Mouse (Mus musculus): ENCODE results near the gene 1810049J17Rik. TPM values are rescaled to one million over a fixed set of nuclear protein-coding genes. Genes with fewer than 3 reads are reported as not detected.

The 1810049J17Rik gene
- total RNA-seq, 2 experiments from 2014 or later: not detected

DNA sequence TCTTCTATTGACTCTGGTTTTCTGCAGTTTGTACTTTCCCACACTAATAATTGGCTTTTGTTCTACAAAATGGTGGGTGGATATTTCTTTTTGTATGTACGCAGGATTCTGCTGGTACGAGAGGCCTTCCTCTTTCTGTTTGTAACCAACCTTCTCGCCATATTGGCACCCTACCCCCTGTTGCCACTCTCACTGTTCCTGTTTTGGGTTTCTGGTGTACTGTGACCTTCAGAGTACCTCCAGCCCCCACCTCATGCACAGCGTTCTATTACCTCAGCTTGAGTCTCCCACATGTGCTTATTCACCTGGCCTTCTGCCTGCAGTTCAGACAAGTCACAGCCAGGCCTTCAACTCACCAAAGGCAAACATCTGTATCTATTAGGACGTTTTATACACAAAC is 28.1 kb upstream of the 1810049J17Rik start:
- peak; percentile 72 for ATAC-seq (ENCODE audit: poor library complexity, severe bottlenecking)

GRCm38 (mm10) chr15:12348950-12349349 is 27.3 kb upstream of the 1810049J17Rik start:
- ATAC-seq (ENCODE audit: poor library complexity, severe bottlenecking): no peak

DNA sequence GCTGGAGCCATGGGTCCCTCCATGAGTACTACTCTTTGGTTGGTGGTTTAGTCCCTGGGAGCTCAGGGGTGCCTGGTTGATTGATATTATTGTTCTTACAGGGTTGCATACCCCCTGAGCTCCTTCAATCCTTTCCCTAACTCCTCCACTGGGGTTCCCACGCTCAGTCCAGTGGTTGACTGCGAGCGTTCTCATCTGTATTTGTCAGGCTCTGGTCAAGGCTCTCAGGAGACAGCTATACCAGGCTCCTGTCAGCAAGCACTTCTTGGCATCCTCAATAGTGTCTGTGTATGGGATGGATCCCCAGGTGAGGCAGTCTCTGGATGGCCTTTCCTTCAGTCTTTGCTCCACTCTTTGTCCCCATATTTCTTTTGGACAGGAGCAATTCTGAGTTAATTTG is 25.2 kb upstream of the 1810049J17Rik start:
- no peak for ATAC-seq (ENCODE audit: poor library complexity, severe bottlenecking)

DNA sequence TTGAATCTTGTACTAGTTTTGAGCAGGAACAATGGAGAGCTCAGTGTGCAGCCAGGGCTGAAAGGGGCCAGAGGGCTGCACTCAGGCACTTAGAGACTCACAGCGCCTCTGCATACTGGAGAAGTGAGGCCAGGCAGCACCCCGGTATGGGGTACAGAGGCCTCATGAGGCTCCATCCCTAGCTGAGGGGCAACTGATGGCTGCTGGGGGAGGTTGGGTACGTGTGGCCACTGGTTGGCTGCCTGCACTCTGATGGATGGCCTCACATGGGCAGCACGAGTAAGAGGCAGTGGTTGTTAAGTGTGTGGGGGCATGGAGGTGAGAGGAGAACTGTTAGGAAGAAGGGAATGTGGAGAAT is 19.7 kb upstream of the 1810049J17Rik start:
- ATAC-seq (ENCODE audit: poor library complexity, severe bottlenecking): no peak

DNA sequence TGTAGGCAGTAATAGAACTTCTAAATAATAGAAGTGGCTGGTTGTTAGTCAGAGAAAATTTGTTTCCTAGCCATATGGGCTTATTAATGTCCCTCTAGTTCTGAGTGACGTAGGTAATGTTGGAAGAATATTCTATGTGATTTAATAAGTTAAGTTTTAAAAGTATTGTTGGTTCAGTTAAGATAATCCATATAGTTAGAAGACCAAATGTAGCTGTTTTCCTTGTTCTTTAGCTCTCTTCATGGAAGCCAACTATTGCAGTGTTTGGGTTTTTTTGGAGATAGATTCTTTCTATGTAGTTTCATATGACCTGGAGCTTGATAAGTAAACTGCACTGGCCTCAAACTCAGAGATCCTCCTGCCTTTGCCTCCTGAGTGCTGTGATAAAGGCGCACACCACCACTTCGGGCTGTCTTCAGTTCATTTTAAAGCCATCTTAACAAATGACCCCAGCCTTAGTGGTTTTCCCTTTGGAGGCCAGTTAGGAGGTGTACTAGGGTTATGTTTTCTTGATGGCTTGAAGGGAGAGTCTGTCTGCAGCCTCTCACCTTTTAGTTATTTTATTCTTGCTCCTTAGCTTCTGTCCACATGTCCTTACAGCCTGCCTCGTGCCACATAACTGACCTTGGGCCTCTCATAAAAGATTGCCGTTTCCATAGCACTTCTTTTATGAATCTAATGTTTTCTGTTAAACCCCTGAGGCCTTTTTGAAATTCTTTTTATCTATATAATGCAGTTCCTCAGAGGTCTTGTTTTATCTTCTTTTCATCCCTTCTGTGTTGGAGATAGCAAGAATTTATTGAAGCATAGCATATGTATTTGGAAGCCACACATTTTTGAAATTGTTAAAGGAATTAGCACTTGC is 19.1 kb upstream of the 1810049J17Rik start:
- ATAC-seq (ENCODE audit: poor library complexity, severe bottlenecking): no peak

DNA sequence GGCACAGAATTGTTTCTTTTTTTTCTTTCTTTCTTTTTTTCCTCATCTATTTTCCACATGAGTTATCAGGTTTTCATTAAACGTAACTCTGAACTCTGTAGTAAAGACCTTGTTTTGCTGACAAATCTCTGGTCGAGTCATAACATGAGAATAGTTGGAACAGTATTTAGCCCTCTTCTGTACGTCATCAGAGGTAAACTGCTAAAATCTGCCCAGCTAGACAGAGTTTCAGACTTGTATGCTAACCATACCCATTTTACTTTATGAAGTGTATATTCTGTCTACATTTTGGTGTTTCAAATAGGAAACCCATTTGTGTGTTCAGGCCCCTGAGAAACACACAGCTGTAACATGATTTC is 16.1 kb upstream of the 1810049J17Rik start:
- no peak for ATAC-seq (ENCODE audit: poor library complexity, severe bottlenecking)

- ATAC-seq (ENCODE audit: poor library complexity, severe bottlenecking): no peak
Measured at GRCm38 (mm10) chr15:12337030-12337778, 15.5 kb upstream of the 1810049J17Rik start.

DNA sequence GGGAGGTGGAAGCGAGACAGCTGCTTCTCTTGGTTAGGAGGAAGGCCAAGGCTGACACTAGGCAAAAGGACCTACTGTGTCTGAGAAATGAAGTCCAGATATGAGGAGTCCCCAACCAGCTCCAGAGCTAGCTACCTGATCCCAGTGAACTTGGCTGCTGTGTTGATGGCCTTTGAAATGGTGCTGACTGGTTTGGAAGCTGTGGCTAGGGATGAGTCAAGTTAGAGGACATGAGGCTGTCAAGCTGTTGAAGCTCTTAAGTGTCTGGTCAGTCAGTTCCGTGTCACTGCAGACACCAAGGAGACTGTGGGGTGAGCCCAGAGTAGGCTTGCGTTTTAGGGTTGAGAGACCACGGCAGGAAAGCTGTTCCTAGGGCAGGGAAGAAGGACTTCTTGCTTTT is 12.7 kb upstream of the 1810049J17Rik start:
- ATAC-seq (ENCODE audit: poor library complexity, severe bottlenecking): no peak

GRCm38 (mm10) chr15:12331300-12331699 is 9.6 kb upstream of the 1810049J17Rik start:
- ATAC-seq (ENCODE audit: poor library complexity, severe bottlenecking): no peak

DNA sequence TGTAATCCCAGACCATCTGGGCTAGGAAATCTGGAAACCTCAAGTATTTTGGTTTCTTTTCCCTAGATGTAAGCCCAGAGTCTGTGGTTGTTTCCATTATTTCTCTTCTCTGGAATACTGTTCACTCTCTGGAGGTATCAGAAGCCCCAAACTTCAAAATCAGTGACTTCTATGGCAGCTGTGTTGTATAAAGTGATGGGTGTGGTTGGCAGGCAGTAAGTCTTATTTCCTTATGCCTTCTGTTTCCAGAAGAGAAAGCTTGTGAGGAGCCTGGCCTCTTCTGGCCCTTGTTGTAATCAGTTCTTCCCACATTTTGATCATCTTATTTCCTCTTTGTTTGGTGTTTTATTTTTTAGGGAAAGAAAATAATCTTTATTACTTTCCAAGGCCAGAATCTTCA is 9.2 kb upstream of the 1810049J17Rik start:
- ATAC-seq (ENCODE audit: poor library complexity, severe bottlenecking): no peak

GRCm38 (mm10) chr15:12330389-12330788 is 8.7 kb upstream of the 1810049J17Rik start:
- no peak for ATAC-seq (ENCODE audit: poor library complexity, severe bottlenecking)

- no peak for ATAC-seq (ENCODE audit: poor library complexity, severe bottlenecking)
Measured at GRCm38 (mm10) chr15:12324326-12324725, 2.6 kb upstream of the 1810049J17Rik start.

GRCm38 (mm10) chr15:12322676-12323402 is 1.1 kb upstream of the 1810049J17Rik start:
- no peak for ATAC-seq (ENCODE audit: poor library complexity, severe bottlenecking)

DNA sequence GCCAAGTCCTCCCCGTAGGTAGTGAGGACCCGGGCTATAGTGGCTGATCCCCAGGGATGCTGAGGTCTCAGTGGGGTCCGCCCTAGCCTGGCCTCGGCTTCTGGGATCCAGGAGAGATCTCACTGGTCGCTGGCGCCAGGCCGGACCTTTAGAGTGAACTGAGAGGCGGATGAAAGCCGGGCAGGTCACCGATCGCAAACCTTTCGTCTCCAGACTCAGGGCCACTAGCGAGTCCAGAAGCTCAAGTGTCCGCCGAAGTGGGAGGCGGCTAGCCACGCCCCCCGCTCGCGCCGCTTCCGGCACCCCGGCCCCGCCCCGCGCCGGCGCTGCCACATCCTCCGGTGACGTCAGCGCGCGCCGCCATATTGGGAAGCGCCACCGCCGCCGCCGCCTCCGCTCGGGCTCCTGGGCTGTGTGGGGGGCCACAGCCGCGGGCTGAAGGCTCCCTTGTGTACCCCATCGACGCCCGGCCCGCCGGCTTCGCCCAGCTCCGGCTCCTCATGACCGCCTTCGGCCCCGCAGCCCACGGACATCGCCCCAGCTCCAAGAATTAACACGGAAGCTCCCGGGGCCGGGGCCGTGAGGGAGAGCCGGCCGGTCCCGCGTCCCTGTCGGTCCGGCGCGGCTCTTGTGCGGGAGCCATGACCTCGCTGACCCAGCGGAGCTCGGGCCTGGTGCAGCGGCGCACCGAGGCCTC is 460 bp downstream of the 1810049J17Rik start, which contains the start of gene Golph3:
TSS of gene Golph3 (plus strand) at position 360 of the 697 bp plus-strand sequence.
- ATAC-seq (ENCODE audit: poor library complexity, severe bottlenecking): peak; percentile 90

DNA sequence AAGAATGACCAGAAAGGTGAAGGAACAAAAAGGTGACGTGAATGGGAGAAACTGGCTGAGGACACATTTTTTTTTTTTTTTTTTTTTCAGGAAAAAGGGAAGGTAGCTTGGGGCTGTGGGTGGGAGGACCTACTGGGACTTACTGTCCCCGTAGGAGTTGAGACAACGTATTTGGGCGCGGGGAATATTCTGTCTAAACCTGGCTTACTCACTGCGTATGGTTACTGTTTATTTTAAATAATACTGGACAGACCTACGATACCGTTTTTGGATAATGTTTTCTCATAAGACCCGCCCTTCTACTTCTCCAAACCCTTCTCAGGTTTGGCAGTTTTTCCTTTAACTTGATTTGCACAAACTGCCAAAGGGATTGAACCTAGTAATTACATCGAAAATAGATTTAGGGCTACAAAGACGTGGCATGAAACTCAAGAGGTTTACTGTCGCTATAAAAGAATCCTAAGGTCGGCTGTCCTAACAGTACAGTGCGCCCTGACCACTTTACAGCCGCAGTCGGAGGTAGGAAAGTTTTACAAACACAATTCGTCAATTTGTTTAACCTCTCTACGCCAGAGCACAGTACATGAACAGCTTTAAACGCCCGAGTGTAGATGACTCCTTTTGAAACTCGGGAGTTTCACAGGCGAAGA is 1.1 kb downstream of the 1810049J17Rik start:
- peak; percentile 20 for ATAC-seq (ENCODE audit: poor library complexity, severe bottlenecking)

GRCm38 (mm10) chr15:12319889-12320288 is 1.8 kb downstream of the 1810049J17Rik start:
- no peak for ATAC-seq (ENCODE audit: poor library complexity, severe bottlenecking)

- no peak for ATAC-seq (ENCODE audit: poor library complexity, severe bottlenecking)
Measured at GRCm38 (mm10) chr15:12318451-12318850, 3.2 kb downstream of the 1810049J17Rik start.

DNA sequence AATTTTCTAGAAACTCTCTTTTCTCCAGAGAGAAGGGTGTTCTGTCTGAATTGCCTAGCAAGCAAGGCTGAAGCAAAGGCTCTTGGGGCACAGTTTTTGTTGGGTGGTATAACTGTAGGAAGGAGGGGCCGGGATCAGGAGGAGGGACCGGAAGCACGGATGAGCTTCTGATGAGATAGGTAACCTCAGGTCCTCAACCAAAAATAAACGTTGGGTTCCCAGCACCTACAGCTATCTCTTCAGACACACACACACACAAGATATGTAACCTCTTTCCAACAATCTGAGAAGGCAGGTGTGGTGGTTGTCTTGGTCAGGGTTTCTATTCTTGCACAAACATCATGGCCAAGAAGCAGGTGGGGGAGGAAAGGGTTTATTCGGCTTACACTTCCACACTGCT is 4.4 kb downstream of the 1810049J17Rik start:
- no peak for ATAC-seq (ENCODE audit: poor library complexity, severe bottlenecking)

GRCm38 (mm10) chr15:12315996-12316395 is 5.7 kb downstream of the 1810049J17Rik start:
- ATAC-seq (ENCODE audit: poor library complexity, severe bottlenecking): no peak

GRCm38 (mm10) chr15:12314584-12314983 is 7.1 kb downstream of the 1810049J17Rik start:
- ATAC-seq (ENCODE audit: poor library complexity, severe bottlenecking): no peak
